Mouse (Mus musculus): ENCODE measurements at regions not wholly inside any gene's neighbourhood (a gene's known extent, or its start where the extent isn't known, plus 50 kb on each side); places are given as distances from the start of the nearest gene placed in this dataset.
"Not testable (repeated sequence)": the region's sequence is repeated elsewhere in the genome, so short reads cannot be mapped to it uniquely, and the experiment has no call there.

GRCm38 (mm10) chr9:30597691-30598090, 170.8 kb downstream of the Snx19 start:
- Histone ChIP-seq H3K9ac (ENCODE audit: low read depth, low read length) (no peak overlapping the region), H3K4me3 (ENCODE audit: insufficient read depth, low read depth, low read length) (no peak overlapping the region), H3K27me3 (ENCODE audit: control insufficient read depth, insufficient read depth, low read length) (no peaks in the 10 kb centered on the region), H3K36me3 (ENCODE audit: control insufficient read depth, insufficient read depth, low read length) (no peaks in the 10 kb centered on the region), H3K79me2 (ENCODE audit: control insufficient read depth, insufficient read depth, low read length) (no peaks in the 10 kb centered on the region), H3K4me1 (ENCODE audit: control insufficient read depth, insufficient read depth, low read length) (no peaks in the 10 kb centered on the region), H3K27ac (replicated peaks; ENCODE audit: insufficient read depth, low read depth, low read length) (no peak overlapping the region)
- TF ChIP-seq CTCF (IDR thresholded peaks at IDR 0.05; ENCODE audit: low read depth, low read length) (no peak), POLR2A (IDR thresholded peaks at IDR 0.05; ENCODE audit: extremely low read depth, insufficient read depth, low read length) (no peak)
- DNase-seq (ENCODE audit: extremely low read depth, low read depth, low spot score): no peak
- WGBS: 70% methylated on average over 4 of the region's 4 CpGs

DNA sequence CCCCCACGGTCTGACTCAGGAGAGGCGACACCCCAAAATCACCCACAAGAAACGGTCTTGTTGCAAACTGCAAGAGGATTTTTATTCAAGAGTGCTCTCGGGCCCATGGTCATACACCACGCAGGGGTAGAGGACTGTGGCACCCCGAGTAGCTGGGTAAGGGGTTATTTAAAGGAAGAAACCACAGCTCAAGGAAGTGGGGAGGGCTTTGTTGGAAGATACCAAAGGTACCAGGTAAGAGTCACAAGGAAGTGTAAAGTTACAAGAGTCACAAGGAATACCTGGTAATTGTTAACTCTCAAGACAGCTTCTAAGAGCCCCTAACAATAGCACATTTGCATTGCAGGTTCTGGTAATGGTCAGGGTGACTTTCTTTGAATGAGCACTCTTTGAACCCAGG, 170.2 kb downstream of the Snx19 start:
- not testable (repeated sequence) for DNase-seq (ENCODE audit: extremely low read depth, low read depth, low spot score); H3K79me2 ChIP-seq (ENCODE audit: control insufficient read depth, insufficient read depth, low read length); H3K36me3 ChIP-seq (ENCODE audit: control insufficient read depth, insufficient read depth, low read length); H3K27ac ChIP-seq (replicated peaks; ENCODE audit: insufficient read depth, low read depth, low read length); H3K9ac ChIP-seq (ENCODE audit: low read depth, low read length); H3K27me3 ChIP-seq (ENCODE audit: control insufficient read depth, insufficient read depth, low read length); H3K4me3 ChIP-seq (ENCODE audit: insufficient read depth, low read depth, low read length); H3K4me1 ChIP-seq (ENCODE audit: control insufficient read depth, insufficient read depth, low read length)
- 85% methylated on average over 6 of the region's 6 CpGs for WGBS

DNA sequence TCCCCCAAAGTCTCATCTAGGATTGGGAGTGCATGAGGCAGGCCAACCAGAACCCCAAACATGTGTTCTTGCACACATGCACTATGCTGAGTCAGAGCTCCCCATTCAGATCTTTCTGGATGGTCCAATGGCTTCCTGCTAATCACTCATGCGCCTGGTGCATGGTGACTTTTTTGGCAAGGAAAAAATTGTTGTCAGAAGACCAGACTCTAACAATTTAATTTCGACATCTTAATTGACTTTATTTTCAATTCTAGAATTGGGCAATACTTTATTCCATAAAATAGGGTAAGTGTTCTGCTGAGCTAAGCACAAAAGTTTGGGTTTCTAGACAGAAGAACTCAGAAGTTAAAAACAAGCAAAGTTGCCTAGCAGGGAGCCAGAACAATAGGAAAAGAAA, 165.7 kb downstream of the Snx19 start:
- Histone ChIP-seq H3K79me2 (ENCODE audit: control insufficient read depth, insufficient read depth, low read length) (no peaks in the 10 kb centered on the region), H3K4me3 (ENCODE audit: insufficient read depth, low read depth, low read length) (no peak overlapping the region), H3K36me3 (ENCODE audit: control insufficient read depth, insufficient read depth, low read length) (no peaks in the 10 kb centered on the region), H3K4me1 (ENCODE audit: control insufficient read depth, insufficient read depth, low read length) (peaks cover 5% of the 10 kb centered on the region; the same call in 1 of the 2 replicates), H3K9ac (ENCODE audit: low read depth, low read length) (no peak overlapping the region), H3K27me3 (ENCODE audit: control insufficient read depth, insufficient read depth, low read length) (no peaks in the 10 kb centered on the region), H3K27ac (replicated peaks; ENCODE audit: insufficient read depth, low read depth, low read length) (no peak overlapping the region)
- TF ChIP-seq CTCF (IDR thresholded peaks at IDR 0.05; ENCODE audit: low read depth, low read length): no peak
- TF ChIP-seq POLR2A (IDR thresholded peaks at IDR 0.05; ENCODE audit: extremely low read depth, insufficient read depth, low read length): no peak
- peak; percentile 54 for DNase-seq (ENCODE audit: extremely low read depth, low read depth, low spot score)
- 50% methylated on average over 2 of the region's 2 CpGs for WGBS

GRCm38 (mm10) chr9:30591246-30591645, 164.3 kb downstream of the Snx19 start:
- Histone ChIP-seq H3K27ac (replicated peaks; ENCODE audit: insufficient read depth, low read depth, low read length) (no peak overlapping the region), H3K9ac (ENCODE audit: low read depth, low read length) (no peak overlapping the region), H3K36me3 (ENCODE audit: control insufficient read depth, insufficient read depth, low read length) (no peaks in the 10 kb centered on the region), H3K79me2 (ENCODE audit: control insufficient read depth, insufficient read depth, low read length) (no peaks in the 10 kb centered on the region), H3K27me3 (ENCODE audit: control insufficient read depth, insufficient read depth, low read length) (no peaks in the 10 kb centered on the region), H3K4me1 (ENCODE audit: control insufficient read depth, insufficient read depth, low read length) (peaks cover 5% of the 10 kb centered on the region; the same call in 1 of the 2 replicates), H3K4me3 (ENCODE audit: insufficient read depth, low read depth, low read length) (no peak overlapping the region)
- TF ChIP-seq POLR2A (IDR thresholded peaks at IDR 0.05; ENCODE audit: extremely low read depth, insufficient read depth, low read length) (no peak), CTCF (IDR thresholded peaks at IDR 0.05; ENCODE audit: low read depth, low read length) (no peak)
- no peak for DNase-seq (ENCODE audit: extremely low read depth, low read depth, low spot score)
- 81% methylated on average over 5 of the region's 5 CpGs for WGBS

DNA sequence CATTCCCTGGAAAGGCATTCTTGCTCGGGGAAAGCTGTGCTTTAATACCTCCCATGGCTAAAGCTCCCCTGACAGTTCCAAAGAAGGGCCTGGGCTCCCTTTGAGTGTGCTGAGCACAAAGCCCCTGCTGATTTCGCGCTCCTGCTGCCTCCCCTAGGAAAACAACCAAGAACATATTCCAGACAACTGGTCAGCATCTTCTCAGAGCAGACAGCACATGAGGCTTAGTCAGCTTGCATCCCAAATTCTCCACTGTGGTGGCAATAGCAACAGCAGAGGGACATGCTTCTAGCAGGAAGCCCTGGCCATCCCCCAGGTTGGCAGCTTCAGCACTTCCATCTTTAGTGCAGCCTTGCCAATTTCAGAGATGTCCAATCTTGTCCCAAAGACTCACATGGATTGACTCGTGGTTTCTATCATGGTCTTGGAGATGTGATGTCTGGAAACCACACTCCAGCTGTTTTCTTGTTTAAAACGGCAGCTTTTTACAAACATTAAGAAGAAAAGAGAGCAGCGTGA, 163.8 kb downstream of the Snx19 start:
- H3K79me2 ChIP-seq (ENCODE audit: control insufficient read depth, insufficient read depth, low read length): no peaks in the 10 kb centered on the region
- no peak overlapping the region for H3K27ac ChIP-seq (replicated peaks; ENCODE audit: insufficient read depth, low read depth, low read length)
- peaks cover 5% of the 10 kb centered on the region; the same call in 1 of the 2 replicates for H3K4me1 ChIP-seq (ENCODE audit: control insufficient read depth, insufficient read depth, low read length)
- H3K27me3 ChIP-seq (ENCODE audit: control insufficient read depth, insufficient read depth, low read length): no peaks in the 10 kb centered on the region
- no peaks in the 10 kb centered on the region for H3K36me3 ChIP-seq (ENCODE audit: control insufficient read depth, insufficient read depth, low read length)
- DNase-seq (ENCODE audit: extremely low read depth, low read depth, low spot score): no peak
- no peak overlapping the region for H3K9ac ChIP-seq (ENCODE audit: low read depth, low read length)
- H3K4me3 ChIP-seq (ENCODE audit: insufficient read depth, low read depth, low read length): no peak overlapping the region
- 57% methylated on average over 6 of the region's 6 CpGs for WGBS
- TF ChIP-seq POLR2A (IDR thresholded peaks at IDR 0.05; ENCODE audit: extremely low read depth, insufficient read depth, low read length) (no peak), CTCF (IDR thresholded peaks at IDR 0.05; ENCODE audit: low read depth, low read length) (no peak)

DNA sequence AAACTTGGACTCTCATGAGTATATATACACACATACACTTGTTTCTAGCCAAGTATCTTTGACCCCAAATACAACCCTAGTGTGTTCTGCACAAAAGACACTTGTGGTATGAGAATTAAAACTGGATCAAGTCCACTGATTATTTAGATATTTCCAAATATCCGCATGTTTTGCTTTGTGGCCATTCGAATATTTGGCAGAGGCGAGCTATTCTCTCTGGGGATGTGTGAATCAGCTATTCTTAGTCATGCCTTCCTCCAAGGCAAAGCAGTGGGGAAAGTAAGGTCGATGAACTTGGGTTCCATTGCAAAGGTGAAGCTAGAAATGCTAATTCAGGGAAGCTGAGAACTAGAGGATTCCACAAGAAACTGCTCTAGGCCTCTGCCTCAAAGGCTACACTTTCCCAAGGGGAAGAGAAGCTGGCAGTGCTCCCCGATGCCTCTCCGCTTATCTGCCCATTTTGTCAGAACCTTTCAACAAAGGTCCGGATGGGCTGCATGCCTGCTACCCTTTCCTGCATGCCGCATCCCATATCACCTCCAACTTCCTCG, 154.4 kb downstream of the Snx19 start:
- no peak overlapping the region for H3K4me3 ChIP-seq (ENCODE audit: insufficient read depth, low read depth, low read length)
- no peak for TF ChIP-seq POLR2A (IDR thresholded peaks at IDR 0.05; ENCODE audit: extremely low read depth, insufficient read depth, low read length)
- TF ChIP-seq CTCF (IDR thresholded peaks at IDR 0.05; ENCODE audit: low read depth, low read length): no peak
- H3K27me3 ChIP-seq (ENCODE audit: control insufficient read depth, insufficient read depth, low read length): no peaks in the 10 kb centered on the region
- H3K79me2 ChIP-seq (ENCODE audit: control insufficient read depth, insufficient read depth, low read length): no peaks in the 10 kb centered on the region
- H3K36me3 ChIP-seq (ENCODE audit: control insufficient read depth, insufficient read depth, low read length): no peaks in the 10 kb centered on the region
- no peak overlapping the region for H3K27ac ChIP-seq (replicated peaks; ENCODE audit: insufficient read depth, low read depth, low read length)
- no peaks in the 10 kb centered on the region for H3K4me1 ChIP-seq (ENCODE audit: control insufficient read depth, insufficient read depth, low read length)
- H3K9ac ChIP-seq (ENCODE audit: low read depth, low read length): no peak overlapping the region
- no peak for DNase-seq (ENCODE audit: extremely low read depth, low read depth, low spot score)
- 75% methylated on average over 9 of the region's 9 CpGs for WGBS

Measured in liver, adult 2 months (tissue).